Mouse (Mus musculus) G1E (cell line): ENCODE measurements around the gene 1700003F12Rik. TPM values are rescaled to one million over a fixed set of nuclear protein-coding genes. Genes with fewer than 3 reads are reported as not detected.

Experiments
- ATAC-seq: 2 replicates; pipeline ENCODE4 v1.8.0; 2016; ENCODE audit warnings: mild to moderate bottlenecking; ENCODE audit not compliant: insufficient number of reproducible peaks, poor library complexity, low FRiP score, severe bottlenecking; ENCODE audit errors: extremely low read depth
- DNase-seq: peaks from one replicate; pipeline ENCODE4 v3.0.0; 2012; ENCODE audit warnings: low spot score
- H3K27me3 ChIP-seq: 2 replicates; pipeline ENCODE4 v1.6.1; 2012; ENCODE audit warnings: mild to moderate bottlenecking, low read length, inconsistent platforms; ENCODE audit not compliant: insufficient read depth
- H3K36me3 ChIP-seq: replicated peaks from 2 replicates; pipeline ENCODE3; 2012; ENCODE audit warnings: mild to moderate bottlenecking, inconsistent platforms
- H3K4me1 ChIP-seq: 2 replicates; pipeline ENCODE4 v1.6.1; 2012; ENCODE audit warnings: low read depth, low read length, inconsistent platforms, mixed read lengths; ENCODE audit not compliant: insufficient read depth
- H3K4me3 ChIP-seq: 2 replicates; pipeline ENCODE4 v1.5.1; 2012; ENCODE audit warnings: low read depth, mild to moderate bottlenecking, inconsistent platforms, low read length, moderate library complexity, mixed read lengths
- H3K9me3 ChIP-seq: replicated peaks from 2 replicates; pipeline ENCODE4 v1.6.1; 2012; ENCODE audit warnings: inconsistent platforms
- CTCF ChIP-seq: IDR thresholded peaks from 2 replicates; pipeline ENCODE4 v1.5.1; 2012; ENCODE audit warnings: low read depth, low read length, inconsistent platforms, mixed read lengths
- GATA1 ChIP-seq: IDR thresholded peaks from 2 replicates; pipeline ENCODE4 v1.6.1; 2012; ENCODE audit warnings: borderline replicate concordance, low read length, inconsistent platforms, mixed read lengths
- GATA2 ChIP-seq: IDR thresholded peaks from 2 replicates; pipeline ENCODE4 v1.6.1; 2012; ENCODE audit warnings: low read depth, low read length, inconsistent platforms, borderline replicate concordance
- POLR2AphosphoS5 ChIP-seq: IDR thresholded peaks from 2 replicates; pipeline ENCODE4 v1.6.1; 2012; ENCODE audit warnings: low read depth, low read length, inconsistent platforms; ENCODE audit not compliant: insufficient replicate concordance
- TAL1 ChIP-seq: conservative IDR thresholded peaks from 2 replicates; pipeline ENCODE4 v1.6.1; 2012; ENCODE audit warnings: low read depth, low read length, inconsistent platforms, mixed read lengths
- polyA plus RNA-seq: library from polyadenylated mRNA; stranded (reverse); fragments of >175 nt; gene quantifications from 2 replicates; pipeline ENCODE4 v1.2.3, GENCODE M21; 2012
- total RNA-seq, 2 experiments: library from RNA; stranded (forward) in 1 of 2; stranded (reverse) in 1 of 2; fragments of 200-1000 nt in 1 of 2; fragments of >200 nt in 1 of 2; fragmentation: Nextera tagmentation in 1 of 2; gene quantifications; 2 replicates each; pipeline ENCODE4 v1.2.3; 2014 to 2017

1700003F12Rik gene
- total and polyA plus RNA-seq, 3 experiments: not detected

- peaks cover 73% of the 10 kb centered on the region for H3K4me1 ChIP-seq
- H3K27me3 ChIP-seq: no peaks in the 10 kb centered on the region
- ATAC-seq (no peak), DNase-seq (no peak)
- H3K36me3 ChIP-seq: peaks cover 78% of the 10 kb centered on the region
- H3K4me3 ChIP-seq: no peak overlapping the region
- H3K9me3 ChIP-seq: no peaks in the 10 kb centered on the region
- TF ChIP-seq TAL1 (no peak), GATA2 (no peak), GATA1 (no peak), CTCF (no peak), POLR2AphosphoS5 (no peak)
Measured at GRCm38 (mm10) chr2:154565562-154565961, 18.7 kb downstream of the 1700003F12Rik start.

- Histone ChIP-seq H3K4me1 (peaks cover 75% of the 10 kb centered on the region), H3K36me3 (peaks cover 67% of the 10 kb centered on the region), H3K4me3 (peak overlapping the region; percentile 48; the same call in 1 of the 2 replicates), H3K27me3 (no peaks in the 10 kb centered on the region), H3K9me3 (no peaks in the 10 kb centered on the region)
- TF ChIP-seq TAL1 (no peak), GATA1 (no peak), CTCF (no peak), POLR2AphosphoS5 (no peak), GATA2 (no peak)
- DNase-seq: no peak
- ATAC-seq: no peak
Measured at GRCm38 (mm10) chr2:154566641-154567040, 19.8 kb downstream of the 1700003F12Rik start.

GRCm38 (mm10) chr2:154567766-154568165 lies 20.9 kb downstream of the 1700003F12Rik start:
- Histone ChIP-seq H3K36me3 (peaks cover 57% of the 10 kb centered on the region), H3K4me1 (peaks cover 82% of the 10 kb centered on the region), H3K9me3 (no peaks in the 10 kb centered on the region), H3K4me3 (peak overlapping the region; percentile 89), H3K27me3 (no peaks in the 10 kb centered on the region)
- TF ChIP-seq CTCF (no peak), TAL1 (no peak), GATA2 (no peak), GATA1 (no peak), POLR2AphosphoS5 (no peak; the same call in 1 of the 2 replicates)
- no peak for DNase-seq
- ATAC-seq: no peak

GRCm38 (mm10) chr2:154568329-154569070 lies 21.6 kb downstream of the 1700003F12Rik start:
- ATAC-seq: no peak; the same call in none of the 2 replicates
- peaks cover 49% of the 10 kb centered on the region for H3K36me3 ChIP-seq
- no peaks in the 10 kb centered on the region for H3K9me3 ChIP-seq
- peak overlapping the region; percentile 89 for H3K4me3 ChIP-seq
- DNase-seq: no peak
- no peak for TF ChIP-seq POLR2AphosphoS5
- TF ChIP-seq GATA1: no peak
- TF ChIP-seq GATA2: no peak
- no peak for TF ChIP-seq TAL1
- no peak for TF ChIP-seq CTCF
- H3K27me3 ChIP-seq: no peaks in the 10 kb centered on the region
- H3K4me1 ChIP-seq: peaks cover 84% of the 10 kb centered on the region

- H3K27me3 ChIP-seq: no peaks in the 10 kb centered on the region
- no peaks in the 10 kb centered on the region for H3K9me3 ChIP-seq
- peak overlapping the region; percentile 89 for H3K4me3 ChIP-seq
- peaks cover 42% of the 10 kb centered on the region for H3K36me3 ChIP-seq
- TF ChIP-seq GATA2 (peak; percentile 82; the same call in 1 of the 2 replicates), TAL1 (peak; percentile 58; the same call in 1 of the 2 replicates), POLR2AphosphoS5 (no peak)
- DNase-seq (peak; percentile 74), ATAC-seq (peak; percentile 45; the same call in 1 of the 2 replicates)
- H3K4me1 ChIP-seq: peaks cover 81% of the 10 kb centered on the region
Measured at GRCm38 (mm10) chr2:154569071-154569748, 22.3 kb downstream of the 1700003F12Rik start.

- peaks cover 79% of the 10 kb centered on the region for H3K4me1 ChIP-seq
Measured at GRCm38 (mm10) chr2:154569836-154570286, 23.0 kb downstream of the 1700003F12Rik start, which contains the start of gene E2f1. Gene E2f1 (minus strand): TSS chr2:154569892.

More at GRCm38 (mm10) chr2:154569836-154570286, 23.0 kb downstream of the 1700003F12Rik start, which contains the start of gene E2f1:
- Histone ChIP-seq H3K27me3 (no peaks in the 10 kb centered on the region), H3K36me3 (peaks cover 36% of the 10 kb centered on the region), H3K4me3 (peak within 1 kb of the TSS; percentile 89), H3K9me3 (no peaks in the 10 kb centered on the region)
- TF ChIP-seq CTCF: no peak
- TF ChIP-seq GATA1: no peak
- TF ChIP-seq GATA2: no peak
- no peak for TF ChIP-seq POLR2AphosphoS5
- TF ChIP-seq TAL1: no peak
- DNase-seq: peak; percentile 97
- peak; percentile 79 for ATAC-seq
